Mouse (Mus musculus) left cerebral cortex, postnatal 36 days (tissue): ENCODE measurements around the gene Atp13a5. TPM values are rescaled to one million over a fixed set of nuclear protein-coding genes. Genes with fewer than 3 reads are reported as not detected.
A peak's percentile ranks its signal among the peaks of the same experiment; 100 is the strongest.

Experiments
- DNase-seq, 2 experiments: peaks; one replicate each; pipeline ENCODE4 v3.0.0; 2021 to 2022; ENCODE audit warnings: low spot score in 2 of 2, mixed read lengths in 1 of 2
- intact Hi-C: fragments of 180-260 bp; cut with DNase I; formaldehyde crosslinking; loops from one replicate; pipeline ENCODE4 v1.15.1; 2025
- total RNA-seq, 2 experiments: library from RNA; stranded (reverse); gene quantifications; 2 replicates each; pipeline ENCODE4 v1.2.3; 2021

Atp13a5 gene
- total RNA-seq, 2 experiments from 2014 or later = 9.3 to 12.7 TPM

DNA sequence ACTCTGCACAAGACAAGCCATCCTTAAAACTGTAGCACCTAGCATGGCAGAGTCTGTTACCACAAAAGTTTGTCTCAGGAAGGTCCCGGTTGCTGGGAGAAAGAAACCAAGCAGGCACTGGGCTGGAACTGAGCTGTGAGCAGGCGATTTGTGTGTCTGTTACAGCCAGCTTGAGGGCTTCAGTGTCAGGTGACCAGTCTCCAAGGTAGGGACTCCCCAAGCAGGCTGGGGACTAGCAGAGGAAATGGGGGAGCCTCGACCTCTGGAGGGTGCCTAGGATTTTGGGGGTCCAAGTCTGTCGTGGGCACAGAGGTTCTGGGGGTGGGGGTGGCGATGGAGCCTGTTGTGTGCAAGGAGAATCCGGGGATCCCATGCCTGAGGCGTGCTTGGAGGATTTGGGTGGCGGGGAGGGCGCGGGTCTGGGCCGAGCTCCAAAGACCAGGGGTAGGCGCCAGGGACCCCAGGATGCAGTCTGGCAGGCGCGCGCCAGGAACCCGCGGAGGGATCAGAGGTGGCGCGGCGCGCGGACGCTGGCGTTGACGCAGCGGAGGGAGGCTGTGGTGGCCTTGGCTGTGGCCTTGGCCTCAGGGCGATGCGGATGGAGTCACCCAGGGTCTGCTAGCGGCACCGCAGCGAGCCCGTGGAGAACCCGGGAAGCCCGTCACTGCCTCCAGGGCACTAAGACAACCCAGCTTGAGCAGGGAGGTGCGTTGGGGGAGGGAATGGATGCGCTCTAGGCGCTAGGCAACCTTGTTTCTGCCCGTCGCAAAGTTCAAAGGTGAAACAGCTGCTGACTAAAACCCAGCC is 168.7 kb downstream of the Atp13a5 start, which contains the start of gene Hrasls:
Hrasls (plus strand) TSS at position 91 of the 807 bp plus-strand sequence.
- intact Hi-C loops = loop anchor here (2.0 kb wide), 1 partner anchor 281 kb away; the partner anchor contains the start of gene Mb21d2
- DNase-seq = peak; percentile 40 to 63

- intact Hi-C loops = no loop called here
- DNase-seq = peak in 1 of 2 experiments; percentile 13
Observed at GRCm38 (mm10) chr16:29208841-29209240, 169.7 kb downstream of the Atp13a5 start.

DNA sequence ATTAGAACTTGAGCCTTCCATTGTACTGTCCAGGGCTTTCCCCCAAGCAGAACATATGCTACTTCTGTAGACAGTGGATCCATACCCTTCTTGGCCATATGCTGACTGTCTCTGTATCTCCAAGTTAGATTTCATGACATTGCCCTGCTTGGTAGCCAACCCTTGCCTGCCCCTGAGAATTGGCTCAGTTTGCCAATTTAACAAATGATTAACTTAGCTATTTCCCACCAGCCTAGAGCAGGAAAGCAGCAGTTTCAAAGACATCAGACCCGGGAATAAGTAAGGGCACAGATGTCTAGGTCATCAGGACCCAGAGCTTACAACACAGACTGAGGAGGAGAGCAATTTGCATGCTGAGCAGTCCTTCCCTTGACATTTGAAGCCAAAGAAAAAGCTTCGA is 173.0 kb downstream of the Atp13a5 start:
- DNase-seq = no peak
- intact Hi-C loops = no loop called here

- intact Hi-C loops = no loop called here
- DNase-seq = peak; percentile 40 to 41
Observed at GRCm38 (mm10) chr16:29204875-29205274, 173.7 kb downstream of the Atp13a5 start.

- intact Hi-C loops = no loop called here
- DNase-seq = no peak
Observed at GRCm38 (mm10) chr16:29201146-29201545, 177.4 kb downstream of the Atp13a5 start.

GRCm38 (mm10) chr16:29198461-29198860 is 180.1 kb downstream of the Atp13a5 start:
- intact Hi-C loops = no loop called here

DNA sequence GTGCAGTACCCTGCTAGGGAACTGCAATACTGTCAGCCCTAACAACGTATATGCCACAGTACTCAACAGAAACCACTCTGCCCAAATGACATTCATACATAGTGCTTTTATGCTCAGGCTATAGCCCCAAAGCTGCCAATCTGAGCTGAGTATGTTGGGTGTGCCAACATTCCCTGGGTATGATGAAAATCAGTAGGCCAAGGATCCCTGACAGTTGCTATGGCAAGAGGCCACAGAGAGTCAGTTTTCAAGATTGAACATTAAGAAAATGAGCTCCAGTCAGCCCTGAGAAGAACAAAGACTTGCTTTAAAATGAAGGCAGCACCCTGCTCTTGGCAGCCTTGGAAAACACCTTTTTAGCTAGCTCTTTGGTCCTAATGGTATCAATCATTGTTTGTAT is 183.4 kb downstream of the Atp13a5 start:
- intact Hi-C loops = no loop called here
- no peak for DNase-seq

More at GRCm38 (mm10) chr16:29198461-29198860, 180.1 kb downstream of the Atp13a5 start:
- DNase-seq = peak; percentile 50 to 64

DNA sequence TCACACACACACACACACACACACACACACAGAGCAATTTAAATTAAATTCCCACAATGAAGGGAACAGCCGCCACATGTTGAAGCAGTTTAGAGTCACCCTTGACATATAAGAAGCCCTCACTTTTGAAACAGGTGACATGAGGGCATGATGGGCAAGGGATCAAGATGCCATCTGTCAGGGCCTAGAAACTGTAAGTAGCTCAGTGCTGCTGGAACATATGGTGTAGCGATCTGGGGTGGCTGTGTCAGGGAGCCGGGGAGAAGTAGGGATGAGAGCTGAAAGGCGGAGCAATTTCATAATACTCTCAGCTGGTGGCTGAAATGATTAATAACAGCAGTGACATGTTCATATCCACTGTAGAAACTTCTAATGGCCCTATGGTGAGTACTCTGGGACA is 184.6 kb downstream of the Atp13a5 start:
- intact Hi-C loops = no loop called here
- DNase-seq = no peak

GRCm38 (mm10) chr16:29192911-29193310 is 185.6 kb downstream of the Atp13a5 start:
- intact Hi-C loops = no loop called here
- DNase-seq = no peak

Other genes with a start within 250 kb of the Atp13a5 start
- gene Hrasls, start 169.0 kb downstream of the Atp13a5 start, total RNA-seq = 10 to 100 TPM; 29.3 to 32.5 TPM
- gene Atp13a4, start 166.1 kb upstream of the Atp13a5 start, total RNA-seq = 10 to 100 TPM; 10.3 to 12.7 TPM
- 100 to 1,000 TPM; 109 to 113 TPM for gene Opa1, start 200.6 kb upstream of the Atp13a5 start, total RNA-seq